Mouse (Mus musculus): ENCODE measurements around the gene Vmn1r33. TPM values are rescaled to one million over a fixed set of nuclear protein-coding genes. Genes with fewer than 3 reads are reported as not detected.
"Not testable (repeated sequence)": the region's sequence is repeated elsewhere in the genome, so short reads cannot be mapped to it uniquely, and the experiment has no call there.

The Vmn1r33 gene
- not detected for total RNA-seq (2022)

DNA sequence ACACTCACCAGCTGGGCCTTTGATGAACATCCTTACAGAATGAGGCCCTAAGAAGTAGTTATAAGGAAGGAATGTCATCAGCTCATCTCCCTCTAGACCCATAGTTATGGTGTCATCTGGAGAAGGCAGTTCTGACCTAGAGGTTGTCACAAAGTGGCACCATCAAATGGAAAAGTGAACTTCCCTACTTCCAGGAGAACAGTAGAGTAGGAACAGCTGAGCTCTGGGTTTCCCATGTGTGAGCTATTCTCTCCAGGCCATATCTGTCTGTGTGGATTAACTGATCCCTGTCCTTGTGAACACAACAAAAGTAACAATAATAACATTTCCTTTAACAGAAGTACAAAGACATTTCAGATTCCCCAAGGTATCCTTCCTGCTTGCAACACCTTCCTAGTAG is at the start of gene Vmn1r33:
TSS of gene Vmn1r33 (minus strand) at position 101 of the 400 bp plus-strand sequence.
- not testable (repeated sequence) for DNase-seq

GRCm38 (mm10) chr6:66643779-66644178 is 25.7 kb upstream of the Vmn1r33 start, which contains the start of gene Vmn1r34:
Gene Vmn1r34, minus strand, starts transcription at chr6:66643879.
- no peak for DNase-seq

GRCm38 (mm10) chr6:66595804-66596203 is 22.3 kb downstream of the Vmn1r33 start:
- DNase-seq = no peak

Other genes starting within 250 kb of the Vmn1r33 start
- 1 to 10 TPM; 4.9 to 6.1 (median 5.2) TPM for gene Mad2l1, start 82.9 kb downstream of the Vmn1r33 start, total RNA-seq (2022)
- gene Vmn1r32, start 58.2 kb downstream of the Vmn1r33 start, total RNA-seq (2022) = not detected
- not detected for gene Vmn1r34, start 25.6 kb upstream of the Vmn1r33 start, total RNA-seq (2022)
- not detected for gene Vmn1r35, start 67.6 kb upstream of the Vmn1r33 start, total RNA-seq (2022)
- gene Vmn1r36, start 100.9 kb upstream of the Vmn1r33 start, total RNA-seq (2022) = not detected
- not detected for gene Vmn1r37, start 111.1 kb upstream of the Vmn1r33 start, total RNA-seq (2022)
- gene Vmn1r38, start 164.3 kb upstream of the Vmn1r33 start, total RNA-seq (2022) = not detected
- not detected for gene Vmn1r39, start 192.3 kb upstream of the Vmn1r33 start, total RNA-seq (2022)

All from adrenal gland, adult 8-10 months (tissue).